In the genomic region with DNA sequence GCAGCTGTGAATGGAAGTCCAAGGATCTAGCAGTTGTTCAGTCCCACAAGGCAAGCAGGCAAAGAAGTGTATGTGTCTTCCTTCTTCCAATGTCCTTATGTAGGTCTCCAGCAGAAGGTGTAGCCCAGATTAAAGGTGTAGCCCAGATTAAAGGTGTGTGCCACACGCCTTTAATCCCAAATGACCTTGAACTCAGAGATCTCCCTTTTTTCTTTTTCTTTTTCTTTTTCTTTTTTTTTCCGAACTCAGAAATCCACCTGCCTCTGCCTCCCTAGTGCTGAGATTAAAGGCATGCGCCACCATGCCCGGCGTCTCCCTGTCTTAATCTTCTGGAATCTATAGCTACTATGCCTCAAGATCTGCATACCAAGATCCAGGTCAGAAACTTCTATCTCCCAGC, we compare ENCODE assay signal across 7 mouse cellular contexts. TPM values are rescaled to one million over a fixed set of nuclear protein-coding genes. Genes with fewer than 3 reads are reported as not detected.
DNase-seq lines count a peak whose midpoint lies in the region; ATAC-seq and TF ChIP-seq lines count a peak whose summit lies in the region.
"Not testable (repeated sequence)": the region's sequence is repeated elsewhere in the genome, so short reads cannot be mapped to it uniquely, and the experiment has no call there.

Gene Cdk2ap1 (minus strand): TSS at position 101 of the 400 bp plus-strand sequence.

- not testable (repeated sequence) for DNase-seq in forebrain, embryonic 14.5 days (ENCODE audit: low spot score); left cerebral cortex, adult 8-10 months (ENCODE audit: low spot score in 2 of 2); lung, embryonic 14.5 days

- ATAC-seq in forebrain, embryonic 14.5 days; heart, embryonic 12.5 days (ENCODE audit: insufficient number of reproducible peaks, low FRiP score); inflammation-experienced regulatory T-cells, adult 6 months; lung, embryonic 14.5 days (ENCODE audit: insufficient read depth); neural tube, embryonic 12.5 days (ENCODE audit: low FRiP score, low read depth): not testable (repeated sequence)

- 90% methylated on average over 5 of the region's 5 CpGs for WGBS in forebrain, embryonic 14.5 days
- 89% methylated on average over 5 of the region's 5 CpGs for WGBS in heart, embryonic 12.5 days
- WGBS in lung, embryonic 14.5 days = 85% methylated on average over 5 of the region's 5 CpGs
- 89% methylated on average over 5 of the region's 5 CpGs for WGBS in neural tube, embryonic 12.5 days

- not testable (repeated sequence) for H3K36me3 ChIP-seq in forebrain, embryonic 14.5 days (ENCODE audit: control insufficient read depth, insufficient read depth, low read length); heart, embryonic 12.5 days; lung, embryonic 14.5 days (ENCODE audit: insufficient read depth); neural tube, embryonic 12.5 days

- H3K9ac ChIP-seq in forebrain, embryonic 14.5 days (ENCODE audit: low read length); heart, embryonic 12.5 days; lung, embryonic 14.5 days; neural tube, embryonic 12.5 days: not testable (repeated sequence)

- not testable (repeated sequence) for H3K4me3 ChIP-seq in bone marrow macrophage, adult 2 months (ENCODE audit: insufficient read depth, low read length); forebrain, embryonic 14.5 days (ENCODE audit: low read depth, low read length); heart, embryonic 12.5 days; lung, embryonic 14.5 days (ENCODE audit: low read depth, low read length); neural tube, embryonic 12.5 days

- TF ChIP-seq POLR2A in bone marrow macrophage, adult 2 months (IDR thresholded peaks at IDR 0.05; ENCODE audit: borderline replicate concordance, low read depth, low read length) = not testable (repeated sequence)

- not testable (repeated sequence) for H3K4me2 ChIP-seq in forebrain, embryonic 14.5 days (ENCODE audit: low read length); heart, embryonic 12.5 days; lung, embryonic 14.5 days; neural tube, embryonic 12.5 days (replicated peaks)

- not testable (repeated sequence) for H3K4me1 ChIP-seq in bone marrow macrophage, adult 2 months (ENCODE audit: control insufficient read depth, insufficient read depth, low read length); forebrain, embryonic 14.5 days (ENCODE audit: control insufficient read depth, insufficient read depth, low read length); heart, embryonic 12.5 days (replicated peaks); lung, embryonic 14.5 days (ENCODE audit: insufficient read depth); neural tube, embryonic 12.5 days

- H3K27ac ChIP-seq in bone marrow macrophage, adult 2 months (ENCODE audit: insufficient read depth, low read depth, low read length); forebrain, embryonic 14.5 days (ENCODE audit: low read depth, low read length); heart, embryonic 12.5 days (ENCODE audit: poor library complexity, severe bottlenecking); lung, embryonic 14.5 days (ENCODE audit: low read depth); neural tube, embryonic 12.5 days: not testable (repeated sequence)

- not testable (repeated sequence) for H3K27me3 ChIP-seq in forebrain, embryonic 14.5 days (replicated peaks; ENCODE audit: control insufficient read depth, insufficient read depth, low read length); heart, embryonic 12.5 days (replicated peaks); lung, embryonic 14.5 days (ENCODE audit: insufficient read depth, low read length); neural tube, embryonic 12.5 days (replicated peaks)

- H3K9me3 ChIP-seq in forebrain, embryonic 14.5 days (replicated peaks; ENCODE audit: control insufficient read depth, low read length); heart, embryonic 12.5 days (replicated peaks); lung, embryonic 14.5 days (ENCODE audit: low read depth, low read length); neural tube, embryonic 12.5 days: not testable (repeated sequence)

- TF ChIP-seq CTCF in bone marrow macrophage, adult 2 months (IDR thresholded peaks at IDR 0.05; ENCODE audit: low read depth, low read length); lung, embryonic 14.5 days (IDR thresholded peaks at IDR 0.05; ENCODE audit: low read depth): not testable (repeated sequence)

RNA-seq across cellular contexts. Expression of gene Cdk2ap1, which starts in this region (rescaled TPM):
- 88.0 and 92.2 TPM in 2 replicates for polyA plus RNA-seq in bone marrow macrophage, adult 2 months (2012; ENCODE audit: insufficient read depth, insufficient read length, missing spikeins)
- polyA plus RNA-seq in forebrain, embryonic 14.5 days (2014; fragmentation: Nextera tagmentation; extraction: Ambion mirVana) = 85.4 and 112 TPM in 2 replicates
- polyA plus RNA-seq in heart, embryonic 12.5 days (2016; fragmentation: Nextera tagmentation; extraction: Ambion mirVana) = 61.2 and 69.9 TPM in 2 replicates
- 10 to 100 TPM; 17.2 to 23.8 (median 19.9) TPM for polyA plus RNA-seq in inflammation-experienced regulatory T-cells, adult 6 months (2017; shearing (Covaris generic))
- 100 to 1,000 TPM; 126 to 160 (median 136) TPM for total RNA-seq in left cerebral cortex, adult 8-10 months (2022)
- 193 and 259 TPM in 2 replicates for polyA plus RNA-seq in lung, embryonic 14.5 days (2014; fragmentation: Nextera tagmentation; extraction: Ambion mirVana)
- polyA plus RNA-seq in neural tube, embryonic 12.5 days (2016; fragmentation: Nextera tagmentation; extraction: Ambion mirVana) = 293 and 314 TPM in 2 replicates
